Mouse (Mus musculus) fat pad, adult 2 months (tissue): ENCODE data around the gene Gm20388.
"Not testable (repeated sequence)": the region's sequence is repeated elsewhere in the genome, so short reads cannot be mapped to it uniquely, and the experiment has no call there.

ENCODE experiments used
- DNase-seq: peaks from one replicate; pipeline ENCODE4 v3.0.0-alpha.2; 2011; ENCODE audit warnings: low read depth, low spot score; ENCODE audit errors: extremely low read depth

The Gm20388 gene

GRCm38 (mm10) chr8:120644663-120645062 is 734.0 kb downstream of the Gm20388 start:
- DNase-seq = no peak

DNA sequence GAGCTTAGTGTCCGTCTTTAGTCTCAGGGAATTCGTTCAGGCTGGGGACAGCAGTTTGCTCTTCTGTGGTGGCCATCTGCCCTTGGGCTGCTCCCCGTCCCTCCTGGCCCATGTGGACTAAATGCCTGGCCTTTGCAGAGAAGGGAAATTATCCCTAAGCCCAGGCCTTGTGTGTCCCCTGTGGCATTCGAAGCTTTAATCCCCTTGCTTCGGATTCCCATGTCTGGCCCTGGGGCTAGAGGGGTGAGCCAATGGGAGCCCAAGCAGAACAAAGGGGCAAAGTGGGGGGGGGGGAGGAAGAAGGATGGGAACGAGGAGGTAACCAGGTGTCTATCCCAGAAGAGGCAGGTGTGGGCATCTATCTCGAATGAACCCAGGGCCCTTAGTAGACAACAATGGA is 736.9 kb downstream of the Gm20388 start, which contains the start of gene 1190005I06Rik:
Gene 1190005I06Rik (minus strand): TSS at position 101 of the 400 bp plus-strand sequence.
- DNase-seq = no peak

DNA sequence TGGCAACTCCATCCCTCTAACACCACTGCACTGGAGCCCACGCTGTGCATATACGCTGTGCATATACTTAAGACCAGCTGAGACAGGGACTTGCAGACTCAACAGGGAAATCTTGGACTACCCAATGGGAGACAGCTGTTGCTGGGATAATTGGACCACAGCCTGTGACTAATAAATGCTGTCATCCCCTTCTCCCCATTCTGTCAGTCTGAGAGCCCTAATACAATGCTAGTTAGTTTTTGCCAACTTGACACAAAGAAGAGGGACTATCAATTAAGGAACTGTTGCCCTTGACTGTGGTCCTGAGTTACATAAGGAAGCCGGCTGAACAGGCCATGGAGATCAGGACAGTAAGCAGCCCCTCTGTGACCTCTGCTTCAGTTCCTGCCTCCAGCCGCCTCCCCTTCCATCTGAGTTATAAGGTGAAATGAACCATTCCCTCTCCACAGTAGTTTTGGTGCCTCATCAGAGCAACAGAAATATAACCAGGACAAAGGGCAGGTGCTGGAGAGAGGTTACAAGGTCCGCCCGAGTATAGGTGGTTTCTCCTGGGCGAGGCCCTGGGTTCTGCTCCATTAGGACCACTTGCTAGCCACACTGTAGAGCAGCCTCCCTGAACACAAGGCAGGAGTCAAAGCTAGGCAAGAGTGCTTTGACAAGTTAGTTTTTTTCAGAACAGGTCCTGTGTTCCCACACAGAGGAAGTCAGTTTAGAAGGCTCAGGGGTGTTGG is 745.8 kb downstream of the Gm20388 start:
- DNase-seq = no peak

DNA sequence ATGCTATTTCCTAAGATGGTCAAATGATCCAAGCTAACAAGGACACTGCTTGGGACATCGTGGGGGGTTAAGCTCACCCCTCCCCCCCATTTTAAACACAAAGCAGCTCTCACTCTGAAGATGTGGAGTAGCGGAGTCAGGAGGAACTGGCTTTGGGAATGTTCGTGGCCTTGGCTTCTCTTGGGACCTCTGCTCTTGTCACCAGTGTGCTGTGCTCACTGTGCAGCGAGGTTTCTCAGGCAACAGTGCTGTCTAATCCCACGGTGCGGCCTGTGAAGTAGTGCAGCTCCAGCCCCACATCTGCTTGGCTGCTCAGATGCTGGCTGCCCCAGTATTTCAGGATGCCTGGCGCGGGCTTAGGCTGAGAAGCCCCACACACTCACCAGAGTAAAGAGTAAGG is 746.8 kb downstream of the Gm20388 start:
- DNase-seq = no peak

DNA sequence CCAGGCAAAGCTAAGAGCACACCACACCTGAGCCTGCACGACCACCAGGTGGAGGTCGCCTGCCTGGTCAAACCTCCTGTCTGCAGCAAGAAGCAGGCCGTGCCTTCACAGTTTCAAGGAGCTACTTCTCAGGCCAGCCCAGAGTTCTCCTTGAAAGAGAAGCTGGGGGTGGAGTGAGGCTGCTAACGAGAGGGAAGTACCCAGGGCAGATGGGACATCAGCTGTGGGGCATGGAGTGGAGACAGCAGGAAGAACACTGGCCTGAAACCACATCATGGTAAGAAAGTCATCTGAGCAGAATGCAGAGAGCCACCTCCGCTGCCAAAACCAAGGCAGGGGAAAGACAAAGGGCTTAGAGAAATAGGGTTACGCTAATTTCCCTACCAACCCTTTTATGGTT is 753.9 kb downstream of the Gm20388 start:
- DNase-seq = no peak

- no peak for DNase-seq
These were observed 755.2 kb downstream of the Gm20388 start for GRCm38 (mm10) chr8:120665726-120666455.

DNA sequence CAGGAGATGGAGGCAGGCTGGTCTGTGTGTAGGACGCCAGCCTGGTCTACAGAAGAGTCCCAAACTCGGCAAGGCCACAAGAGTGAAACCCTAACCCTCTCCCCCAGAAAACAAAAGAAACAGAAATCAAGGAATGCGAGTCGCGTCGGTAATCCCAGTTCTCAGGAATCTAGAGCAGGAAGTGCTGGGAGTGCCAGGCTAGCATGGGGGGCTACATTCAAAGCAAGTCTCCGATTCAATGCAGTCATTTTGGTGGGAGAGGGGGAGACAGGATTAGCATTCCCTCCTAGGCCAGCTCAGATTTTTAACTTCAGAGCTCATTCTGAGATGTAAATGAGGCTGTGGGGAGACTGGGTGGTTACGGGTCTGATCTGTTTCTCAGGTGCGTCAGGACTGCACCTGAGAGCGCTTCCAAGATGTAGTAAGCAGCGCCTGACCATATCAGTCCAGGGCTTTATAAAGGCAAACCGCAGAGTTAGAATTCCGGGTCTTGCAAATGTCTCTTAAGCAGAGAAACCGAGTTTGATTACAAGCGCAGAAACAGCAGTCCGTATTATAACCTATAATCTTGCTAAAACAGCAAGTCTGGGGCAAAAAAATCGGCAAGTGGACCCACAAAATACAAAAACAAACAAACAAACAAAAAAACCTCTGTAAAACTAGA is 756.3 kb downstream of the Gm20388 start:
- no peak for DNase-seq

DNA sequence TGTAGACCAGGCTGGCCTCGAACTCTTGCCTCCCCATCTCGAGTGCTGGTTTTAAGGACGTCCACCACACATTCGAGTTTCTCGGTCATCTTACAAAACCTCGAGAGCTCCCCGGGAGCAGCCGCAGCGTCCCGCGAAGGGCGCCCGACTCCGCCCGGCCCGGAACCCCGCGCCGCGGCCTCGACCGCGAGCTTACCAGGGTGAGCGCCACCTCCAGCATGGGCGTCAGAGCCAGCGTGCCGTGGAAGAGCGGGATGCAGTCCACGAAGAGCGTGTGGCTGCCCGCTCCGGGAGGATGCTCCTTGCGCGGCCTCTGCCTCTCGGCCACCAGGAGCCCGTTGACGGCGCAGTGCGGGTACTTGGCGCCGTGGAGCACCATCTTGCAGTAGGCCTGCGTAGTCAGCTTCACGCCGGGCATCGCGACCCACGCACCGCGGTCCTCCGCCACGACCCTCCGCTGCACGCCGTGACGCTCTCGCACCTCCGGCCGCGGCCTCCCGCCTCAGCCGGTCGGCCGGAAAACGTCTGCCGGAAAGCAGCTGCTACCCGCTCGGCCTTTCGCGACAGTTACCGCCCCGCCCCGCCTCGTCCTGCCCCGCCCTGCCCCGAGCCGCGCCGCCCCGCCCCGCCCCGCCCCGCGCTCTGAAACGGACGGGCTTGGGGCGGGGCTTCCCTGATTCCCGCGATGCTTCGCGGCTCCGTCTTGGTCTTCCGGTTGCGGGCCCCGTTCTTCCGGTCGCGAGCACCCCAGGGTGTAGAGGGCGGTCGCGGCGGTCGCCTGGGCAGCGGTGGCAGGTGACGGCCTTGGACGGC is 757.1 kb downstream of the Gm20388 start, which contains the start of the genes Gm27021 and Cox4i1:
Gene Gm27021 (minus strand): TSS at position 519 of the 813 bp plus-strand sequence.
Gene Cox4i1 (plus strand): TSS at position 662 of the 813 bp plus-strand sequence.
- DNase-seq = no peak

GRCm38 (mm10) chr8:120668374-120668905 is 757.8 kb downstream of the Gm20388 start, which contains the start of gene Emc8:
Gene Emc8 (minus strand): TSS chr8:120668573.
- DNase-seq = no peak

- DNase-seq = no peak
These were observed 761.1 kb downstream of the Gm20388 start for GRCm38 (mm10) chr8:120671775-120672174.

- no peak for DNase-seq
These were observed 762.1 kb downstream of the Gm20388 start for GRCm38 (mm10) chr8:120672626-120673229.

GRCm38 (mm10) chr8:120673298-120673697 is 762.7 kb downstream of the Gm20388 start:
- DNase-seq = no peak

GRCm38 (mm10) chr8:120675718-120676117 is 765.1 kb downstream of the Gm20388 start:
- DNase-seq = no peak

- DNase-seq = no peak
These were observed 767.8 kb downstream of the Gm20388 start for GRCm38 (mm10) chr8:120678447-120678846.

GRCm38 (mm10) chr8:120679629-120680387 is 769.2 kb downstream of the Gm20388 start:
- no peak for DNase-seq

DNA sequence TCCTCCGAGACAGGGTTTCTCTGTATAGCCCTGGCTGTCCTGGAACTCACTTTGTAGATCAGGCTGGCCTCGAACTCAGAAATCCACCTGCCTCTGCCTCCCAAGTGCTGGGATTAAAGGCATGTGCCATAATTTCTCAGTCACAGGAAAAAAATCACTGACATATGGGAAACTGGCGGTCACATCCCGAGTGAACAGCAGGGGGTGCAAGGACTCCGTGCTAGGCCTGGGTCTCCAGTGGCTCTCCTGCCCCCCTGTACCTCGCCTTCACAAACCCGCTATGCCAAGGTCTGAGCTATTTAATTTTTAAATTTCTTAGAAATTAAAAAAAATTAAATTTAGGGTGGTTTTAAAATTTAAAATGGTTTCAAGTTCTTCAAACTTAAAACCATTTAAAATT is 769.8 kb downstream of the Gm20388 start:
- not testable (repeated sequence) for DNase-seq

GRCm38 (mm10) chr8:120681113-120681512 is 770.5 kb downstream of the Gm20388 start:
- no peak for DNase-seq

DNA sequence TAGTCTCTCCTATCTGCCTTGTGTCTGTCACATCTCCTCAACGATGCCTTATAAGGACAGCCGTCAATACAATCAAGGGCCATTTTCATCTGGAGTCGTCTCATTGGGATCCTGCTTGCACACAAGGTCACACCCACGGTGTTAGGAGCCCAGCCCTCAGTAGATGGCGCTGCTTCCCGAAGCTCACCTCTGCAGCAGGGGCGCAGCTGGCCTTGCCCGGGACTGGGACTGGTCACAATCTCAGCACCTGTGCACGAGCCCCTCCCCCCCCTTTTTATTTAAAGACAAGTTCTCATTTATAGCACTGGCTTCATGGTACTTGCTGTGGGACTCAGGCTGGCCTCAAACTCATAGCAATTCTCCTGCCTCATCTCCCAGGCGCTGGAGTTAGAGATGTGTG is 773.0 kb downstream of the Gm20388 start:
- no peak for DNase-seq

GRCm38 (mm10) chr8:120684082-120684481 is 773.4 kb downstream of the Gm20388 start:
- DNase-seq = no peak
